Mouse (Mus musculus) mesoderm, embryonic 11.5 days (tissue): ENCODE data around the gene Cdc40.
"Not testable (repeated sequence)": the region's sequence is repeated elsewhere in the genome, so short reads cannot be mapped to it uniquely, and the experiment has no call there.

Source experiments
- DNase-seq: peaks from one replicate; pipeline ENCODE4 v3.0.0-alpha.2; 2012; ENCODE audit warnings: low read depth, low spot score

Gene Cdc40

GRCm38 (mm10) chr10:40868081-40868480, 15.0 kb downstream of the Cdc40 start:
- no peak for DNase-seq

- no peak for DNase-seq
Observed at GRCm38 (mm10) chr10:40857599-40857998, 25.5 kb downstream of the Cdc40 start.

GRCm38 (mm10) chr10:40856703-40857102, 26.4 kb downstream of the Cdc40 start:
- DNase-seq, result no peak

GRCm38 (mm10) chr10:40855616-40856015, 27.5 kb downstream of the Cdc40 start:
- no peak for DNase-seq

- no peak for DNase-seq
Observed at GRCm38 (mm10) chr10:40851138-40851537, 32.0 kb downstream of the Cdc40 start.

- no peak for DNase-seq
Observed at GRCm38 (mm10) chr10:40850644-40851043, 32.5 kb downstream of the Cdc40 start.

- no peak for DNase-seq
Observed at GRCm38 (mm10) chr10:40847176-40847874, 35.8 kb downstream of the Cdc40 start.

- DNase-seq, result no peak
Observed at GRCm38 (mm10) chr10:40845626-40846025, 37.5 kb downstream of the Cdc40 start.

GRCm38 (mm10) chr10:40844546-40844945, 38.6 kb downstream of the Cdc40 start:
- DNase-seq, result no peak

GRCm38 (mm10) chr10:40843841-40844240, 39.3 kb downstream of the Cdc40 start:
- no peak for DNase-seq

GRCm38 (mm10) chr10:40840086-40840485, 43.0 kb downstream of the Cdc40 start:
- DNase-seq, result no peak

- no peak for DNase-seq
Observed at GRCm38 (mm10) chr10:40831267-40831666, 51.8 kb downstream of the Cdc40 start.

GRCm38 (mm10) chr10:40830312-40830711, 52.8 kb downstream of the Cdc40 start:
- DNase-seq, result no peak

- DNase-seq, result no peak
Observed at GRCm38 (mm10) chr10:40827706-40828105, 55.4 kb downstream of the Cdc40 start.

- DNase-seq, result no peak
Observed at GRCm38 (mm10) chr10:40825952-40826351, 57.2 kb downstream of the Cdc40 start.

- no peak for DNase-seq
Observed at GRCm38 (mm10) chr10:40816471-40816870, 66.6 kb downstream of the Cdc40 start.

- DNase-seq, result no peak
Observed at GRCm38 (mm10) chr10:40813627-40814026, 69.5 kb downstream of the Cdc40 start.

- DNase-seq, result not testable (repeated sequence)
Observed at GRCm38 (mm10) chr10:40809411-40809910, 73.7 kb downstream of the Cdc40 start.

GRCm38 (mm10) chr10:40806221-40806620, 76.9 kb downstream of the Cdc40 start:
- no peak for DNase-seq

GRCm38 (mm10) chr10:40805221-40805620, 77.9 kb downstream of the Cdc40 start:
- DNase-seq, result no peak

- no peak for DNase-seq
Observed at GRCm38 (mm10) chr10:40792115-40792514, 91.0 kb downstream of the Cdc40 start.

GRCm38 (mm10) chr10:40790406-40790805, 92.7 kb downstream of the Cdc40 start:
- DNase-seq, result no peak
